Mouse (Mus musculus) ovary, postnatal 14 days (tissue): ENCODE measurements around the gene Cox6b2.
A peak's percentile ranks its signal among the peaks of the same experiment; 100 is the strongest.

ENCODE experiments used
- DNase-seq: peaks from one replicate; pipeline ENCODE4 v3.0.0; 2022; ENCODE audit warnings: low spot score

The Cox6b2 gene

GRCm38 (mm10) chr7:4719276-4719675, 33.6 kb downstream of the Cox6b2 start:
- no peak for DNase-seq

- DNase-seq = no peak
These were observed 35.9 kb downstream of the Cox6b2 start for GRCm38 (mm10) chr7:4716955-4717354.

GRCm38 (mm10) chr7:4712594-4712993, 40.3 kb downstream of the Cox6b2 start:
- no peak for DNase-seq

- DNase-seq = peak; percentile 27
These were observed 47.8 kb downstream of the Cox6b2 start for GRCm38 (mm10) chr7:4705098-4705497.

GRCm38 (mm10) chr7:4703195-4703594, 49.7 kb downstream of the Cox6b2 start:
- DNase-seq = no peak

- no peak for DNase-seq
These were observed 50.6 kb downstream of the Cox6b2 start for GRCm38 (mm10) chr7:4702334-4702733.
